Mouse (Mus musculus) bone marrow macrophage, adult 2 months (primary cell): ENCODE results near the gene Mest. TPM values are rescaled to one million over a fixed set of nuclear protein-coding genes. Genes with fewer than 3 reads are reported as not detected.
A peak's percentile ranks its signal among the peaks of the same experiment; 100 is the strongest.

Source experiments
- H3K27ac ChIP-seq: 2 replicates; pipeline ENCODE4 v1.5.1; 2012; ENCODE audit warnings: low read depth, low read length; ENCODE audit not compliant: insufficient read depth
- H3K4me1 ChIP-seq: 2 replicates; pipeline ENCODE4 v1.6.1; 2012; ENCODE audit warnings: low read length; ENCODE audit not compliant: control insufficient read depth, insufficient read depth
- H3K4me3 ChIP-seq: 2 replicates; pipeline ENCODE4 v1.5.1; 2012; ENCODE audit warnings: mild to moderate bottlenecking, low read length, moderate library complexity; ENCODE audit not compliant: insufficient read depth
- CTCF ChIP-seq: IDR thresholded peaks from 2 replicates; pipeline ENCODE4 v1.5.1; 2012; ENCODE audit warnings: low read depth, mild to moderate bottlenecking, low read length, moderate library complexity
- POLR2A ChIP-seq: IDR thresholded peaks from 2 replicates; pipeline ENCODE4 v1.6.1; 2012; ENCODE audit warnings: mild to moderate bottlenecking, low read depth, low read length, borderline replicate concordance
- polyA plus RNA-seq: library from polyadenylated mRNA; stranded (reverse); fragments of >200 nt; gene quantifications from 2 replicates; pipeline ENCODE4 v1.2.4, GENCODE M21; 2012; ENCODE audit not compliant: missing spikeins, insufficient read depth, insufficient read length

Gene Mest
- polyA plus RNA-seq, 1 experiment: not detected

DNA sequence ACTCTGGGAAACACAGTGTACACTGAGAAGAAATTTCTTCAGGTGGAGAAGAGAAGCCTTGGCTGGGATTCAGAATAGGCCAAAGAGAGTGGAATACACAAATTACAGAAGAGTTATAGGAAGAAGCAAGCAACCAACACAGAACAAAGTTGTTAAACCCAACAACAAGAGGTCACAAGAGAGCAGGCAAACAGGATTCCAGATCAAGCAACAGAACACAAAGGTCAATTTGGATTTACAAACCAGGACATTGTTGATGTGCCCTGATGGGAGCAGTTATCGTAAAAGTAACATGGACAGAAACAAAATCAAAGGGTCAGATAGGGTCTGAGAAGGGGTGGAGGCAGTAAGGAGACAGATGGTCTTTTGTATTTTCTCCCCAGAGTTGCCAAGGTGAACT, 38.8 kb upstream of the Mest start:
- no peak overlapping the region for H3K4me3 ChIP-seq
- no peak overlapping the region for H3K27ac ChIP-seq
- H3K4me1 ChIP-seq: no peaks in the 10 kb centered on the region
- TF ChIP-seq POLR2A (no peak), CTCF (no peak)

DNA sequence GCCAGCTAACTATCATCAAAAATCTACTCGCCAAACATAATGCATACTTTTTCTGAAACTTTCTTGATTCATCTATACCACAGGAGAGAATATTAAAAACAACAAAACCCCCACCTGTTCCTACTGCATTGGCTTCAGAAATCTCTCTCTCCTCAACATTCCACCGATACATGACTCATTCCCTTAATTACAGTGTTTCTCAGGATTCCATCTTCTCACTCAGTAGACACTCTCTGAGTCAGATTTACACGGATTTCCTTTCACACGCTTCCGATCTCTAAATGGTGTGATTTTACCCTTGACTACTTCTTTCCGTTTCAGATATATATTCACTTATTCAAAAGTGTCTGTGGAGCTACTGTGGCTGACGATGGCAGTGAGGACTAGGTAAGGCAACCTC, 36.1 kb upstream of the Mest start:
- Histone ChIP-seq H3K4me1 (no peaks in the 10 kb centered on the region), H3K4me3 (no peak overlapping the region), H3K27ac (no peak overlapping the region)
- no peak for TF ChIP-seq POLR2A
- no peak for TF ChIP-seq CTCF

DNA sequence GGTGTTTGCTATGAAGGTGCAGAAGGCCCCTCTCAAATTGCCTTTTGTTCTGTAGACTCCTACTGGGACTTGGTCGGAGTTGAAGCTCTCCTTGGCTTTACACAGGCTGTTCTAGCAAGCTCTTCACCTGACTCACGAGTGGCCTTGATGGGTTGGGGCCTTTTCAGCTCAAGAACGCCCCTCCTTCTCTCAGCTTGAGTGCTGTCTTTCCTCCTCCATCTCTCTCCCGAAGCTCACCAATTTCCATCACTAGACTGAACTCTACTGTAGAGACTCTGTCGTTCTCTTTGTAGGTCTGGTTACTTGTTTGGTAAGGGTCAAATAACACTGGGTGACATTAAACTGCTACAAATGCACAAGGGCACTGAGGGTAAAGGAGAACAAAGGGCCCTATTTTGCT, 30.5 kb upstream of the Mest start:
- H3K27ac ChIP-seq: no peak overlapping the region

DNA sequence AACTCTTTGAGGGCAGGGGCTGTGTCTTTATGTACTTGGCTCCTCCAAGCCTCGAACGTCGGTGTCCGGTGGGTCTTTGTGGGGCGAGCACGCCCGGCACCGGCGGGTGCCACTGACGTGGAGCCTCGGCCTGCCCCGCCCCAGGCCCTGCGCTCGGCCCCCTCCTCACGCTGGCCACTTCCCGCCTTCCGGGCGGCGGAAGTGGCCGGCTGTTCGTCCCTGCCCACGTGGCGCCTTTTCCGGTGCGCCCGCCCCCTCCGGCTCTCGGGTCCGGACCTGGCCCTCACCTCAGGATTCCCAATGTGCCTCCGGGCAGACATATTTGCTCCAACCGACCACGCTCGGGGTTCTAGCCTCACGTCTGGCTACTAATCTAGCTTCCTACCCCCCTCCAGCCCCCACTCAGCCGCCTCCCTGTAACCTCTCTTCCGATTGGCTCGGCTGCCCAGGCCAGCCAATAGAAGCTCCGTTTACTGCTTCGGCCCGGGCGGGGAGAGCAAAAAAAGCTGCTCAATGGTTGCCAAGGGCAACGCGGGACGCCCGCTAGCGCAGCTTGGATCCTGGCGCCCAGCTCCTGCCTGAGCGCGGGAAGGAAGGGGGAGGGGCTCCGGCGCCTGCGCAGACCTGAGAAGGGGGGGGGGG, 29.9 kb upstream of the Mest start, which contains the start of gene Cep41:
TSS of gene Cep41 (minus strand) at position 400 of the 642 bp plus-strand sequence.
- Histone ChIP-seq H3K27ac (peak within 1 kb of the TSS; percentile 27), H3K4me3 (peak within 1 kb of the TSS; percentile 62), H3K4me1 (peaks cover 7% of the 10 kb centered on the region)
- TF ChIP-seq CTCF: no peak
- TF ChIP-seq POLR2A: no peak

More for the DNA sequence above, 30.5 kb upstream of the Mest start:
- TF ChIP-seq CTCF (no peak), POLR2A (no peak)
- Histone ChIP-seq H3K4me3 (peak overlapping the region; percentile 62), H3K4me1 (peaks cover 7% of the 10 kb centered on the region)

DNA sequence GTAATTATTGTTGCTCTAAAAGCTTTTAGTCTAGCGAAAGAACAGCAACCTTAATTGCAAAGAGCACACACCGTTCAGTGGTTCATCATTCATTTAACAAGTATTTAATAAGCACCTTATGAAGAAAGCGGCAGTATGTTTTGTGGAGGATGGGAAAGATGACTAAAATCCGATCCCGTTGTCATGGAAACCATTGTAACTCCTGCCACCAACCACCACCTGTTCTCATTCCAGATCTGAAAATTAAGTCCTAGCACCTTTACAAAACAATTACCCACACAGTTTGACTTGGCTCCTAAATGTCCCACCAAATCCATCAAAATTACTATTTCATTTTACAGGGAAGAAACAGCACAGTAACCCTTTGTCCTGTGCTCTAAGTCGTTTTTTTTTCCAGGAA, 29.1 kb upstream of the Mest start:
- TF ChIP-seq CTCF: no peak
- no peak for TF ChIP-seq POLR2A
- peaks cover 7% of the 10 kb centered on the region for H3K4me1 ChIP-seq
- no peak overlapping the region; the same call in 1 of the 2 replicates for H3K4me3 ChIP-seq

DNA sequence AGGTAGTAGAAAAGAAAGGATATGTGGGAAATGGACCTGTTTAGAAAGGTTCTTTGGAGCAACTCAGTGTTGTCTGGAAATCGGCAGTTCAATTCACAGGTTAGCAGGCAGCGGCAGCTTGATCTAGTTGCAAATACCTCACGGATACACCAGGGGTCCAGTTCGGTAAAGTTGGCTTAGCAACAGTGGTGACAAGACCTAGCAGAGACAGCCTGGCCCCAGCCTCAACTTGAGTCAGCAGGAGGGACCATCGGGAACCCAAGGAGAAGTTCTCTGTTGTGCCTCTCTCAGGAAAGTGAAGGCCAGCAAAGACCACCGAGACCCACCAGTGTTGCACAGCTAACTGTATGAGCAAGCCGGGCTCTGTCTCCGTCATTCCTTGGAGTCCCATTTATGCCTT, 28.2 kb upstream of the Mest start:
- H3K4me1 ChIP-seq: peaks cover 7% of the 10 kb centered on the region
- H3K4me3 ChIP-seq: no peak overlapping the region
- TF ChIP-seq POLR2A (no peak), CTCF (no peak)
- H3K27ac ChIP-seq: no peak overlapping the region

More for the DNA sequence above, 29.1 kb upstream of the Mest start:
- no peak overlapping the region for H3K27ac ChIP-seq

DNA sequence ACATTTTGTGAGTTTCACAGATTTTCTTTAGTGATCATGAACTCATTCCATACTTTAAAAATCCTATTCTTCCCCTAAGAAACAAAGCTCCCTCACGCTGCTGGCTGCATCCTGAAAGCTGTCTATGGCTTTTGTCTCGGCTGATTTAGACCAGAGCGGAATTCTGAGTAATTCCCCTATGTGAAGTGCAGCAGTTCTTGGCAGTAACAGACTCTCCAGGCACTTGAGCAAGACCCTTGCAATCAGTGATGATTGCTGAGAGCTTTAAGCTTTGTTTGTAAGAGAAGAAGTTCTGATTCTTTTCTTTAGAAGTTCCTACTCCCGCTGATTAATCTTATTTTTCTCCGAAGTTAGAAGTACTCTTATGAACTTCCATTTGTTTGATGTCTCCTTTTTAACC, 25.9 kb upstream of the Mest start:
- TF ChIP-seq CTCF: no peak
- TF ChIP-seq POLR2A: no peak
- no peak overlapping the region for H3K4me3 ChIP-seq
- peaks cover 7% of the 10 kb centered on the region for H3K4me1 ChIP-seq
- no peak overlapping the region for H3K27ac ChIP-seq

DNA sequence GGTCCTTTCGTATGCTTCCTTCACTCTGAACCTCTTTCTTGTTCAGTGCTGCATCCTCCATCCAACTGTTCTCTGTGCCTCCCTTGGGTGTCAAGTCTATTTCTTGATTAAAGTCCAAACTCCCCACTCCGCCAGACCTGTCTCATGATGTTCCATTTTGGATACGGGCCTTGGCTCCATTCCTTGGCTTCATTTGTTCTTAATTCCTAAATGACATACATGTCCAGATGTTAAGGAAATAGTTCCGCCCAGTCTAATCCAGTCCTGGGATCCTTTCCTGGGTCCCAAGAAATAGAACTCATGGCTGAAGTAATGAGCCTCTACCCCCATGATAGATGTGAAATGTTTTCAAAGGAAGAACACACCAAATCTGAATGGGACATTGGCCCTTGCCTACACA, 25.3 kb upstream of the Mest start:
- Histone ChIP-seq H3K27ac (no peak overlapping the region), H3K4me3 (no peak overlapping the region)
- TF ChIP-seq POLR2A: no peak
- TF ChIP-seq CTCF: no peak

DNA sequence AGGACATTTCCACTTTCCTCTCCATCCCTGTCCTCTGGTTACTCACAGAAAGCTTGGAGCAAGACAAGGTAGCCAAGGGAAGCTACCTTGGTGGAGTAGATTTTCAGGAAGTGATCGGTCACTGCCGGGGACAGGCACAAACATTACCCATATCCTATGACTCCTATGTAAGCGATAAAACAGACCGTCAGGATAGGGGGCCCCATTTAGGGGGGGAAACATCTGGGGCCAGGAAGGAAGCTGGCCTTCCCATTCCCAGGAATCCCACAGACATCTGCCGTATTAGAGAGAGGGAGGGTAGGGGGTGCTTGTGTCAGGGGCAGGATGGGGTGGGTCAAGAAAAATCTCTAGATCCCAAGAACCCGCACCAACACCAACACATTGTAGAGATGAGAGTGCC, 23.2 kb upstream of the Mest start:
- Histone ChIP-seq H3K27ac (no peak overlapping the region), H3K4me1 (no peaks in the 10 kb centered on the region), H3K4me3 (no peak overlapping the region)
- TF ChIP-seq CTCF (no peak), POLR2A (no peak)

More for the DNA sequence above, 25.3 kb upstream of the Mest start:
- H3K4me1 ChIP-seq: peaks cover under 1% of the 10 kb centered on the region

DNA sequence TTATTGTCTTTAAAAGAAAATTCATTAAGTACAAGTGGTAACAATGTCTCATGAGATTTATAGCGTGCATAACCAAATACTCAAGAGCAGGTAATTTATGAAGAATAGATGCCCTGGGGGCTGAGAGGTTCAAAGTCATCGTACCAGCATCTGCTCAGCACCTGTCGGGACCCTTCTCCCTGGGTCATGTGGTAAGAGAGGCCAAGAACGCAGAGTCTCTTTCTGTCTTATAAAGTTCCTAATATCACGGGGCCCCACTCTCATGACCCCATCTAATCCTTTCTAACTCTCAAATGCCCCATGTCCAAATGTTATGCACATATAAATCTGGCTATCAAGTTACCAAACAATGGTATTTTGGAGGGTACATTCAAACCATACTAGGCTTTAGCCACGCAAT, 20.5 kb upstream of the Mest start:
- Histone ChIP-seq H3K4me1 (no peaks in the 10 kb centered on the region), H3K27ac (no peak overlapping the region), H3K4me3 (no peak overlapping the region)
- no peak for TF ChIP-seq CTCF
- TF ChIP-seq POLR2A: no peak
